In genomic region chr1:177645327-177645726, GRCm38 (mm10) we compare ENCODE assay signal across 22 mouse cellular contexts.
"Had no signal": no experiment of that assay in that cellular context is flagged by ENCODE, and none has a peak within 500 bp of the region (broad histone marks: within the 10 kb centered on the region; RNA-seq: fewer than 3 reads in every experiment).

No protein-coding gene starts in this region.

- H3K36me3 ChIP-seq: limb, embryonic 12.5 days; limb, embryonic 15.5 days; liver, embryonic 15.5 days; lung, embryonic 15.5 days; midbrain, embryonic 10.5 days; midbrain, embryonic 13.5 days; neural tube, embryonic 12.5 days; neural tube, embryonic 15.5 days had no signal

- ATAC-seq: intestine, embryonic 16.5 days had no signal

- H3K27ac ChIP-seq: limb, embryonic 12.5 days; limb, embryonic 15.5 days; liver, embryonic 15.5 days; lung, embryonic 15.5 days; midbrain, embryonic 13.5 days; neural tube, embryonic 12.5 days; neural tube, embryonic 15.5 days; stomach, postnatal 0 days had no signal

- H3K4me1 ChIP-seq: liver, embryonic 15.5 days; megakaryocyte, embryonic 14.5 days had no signal

- H3K9me3 ChIP-seq: limb, embryonic 12.5 days; limb, embryonic 15.5 days; liver, embryonic 15.5 days; lung, embryonic 15.5 days; megakaryocyte, embryonic 14.5 days; midbrain, embryonic 10.5 days; midbrain, embryonic 13.5 days; neural tube, embryonic 12.5 days; neural tube, embryonic 15.5 days had no signal

- H3K4me3 ChIP-seq: limb, embryonic 12.5 days; limb, embryonic 15.5 days; liver, embryonic 15.5 days; lung, embryonic 15.5 days; megakaryocyte, embryonic 14.5 days; midbrain, embryonic 10.5 days; midbrain, embryonic 13.5 days; neural tube, embryonic 12.5 days; neural tube, embryonic 15.5 days had no signal

- H3K27me3 ChIP-seq: limb, embryonic 12.5 days; limb, embryonic 15.5 days; liver, embryonic 15.5 days; lung, embryonic 15.5 days; midbrain, embryonic 13.5 days; neural tube, embryonic 12.5 days; neural tube, embryonic 15.5 days had no signal

- DNase-seq: kidney, adult 18-20 months; kidney, postnatal 14 days; kidney, postnatal 4 days; left cerebral cortex, postnatal 4 days; lung, adult 18-20 months; lung, postnatal 10 days; lung, postnatal 36 days; thymus, adult 2 months; thymus, postnatal 14 days; thymus, postnatal 4 days had no signal

- H3K4me2 ChIP-seq: limb, embryonic 12.5 days; limb, embryonic 15.5 days; liver, embryonic 11.5 days; liver, embryonic 15.5 days; lung, embryonic 15.5 days; midbrain, embryonic 13.5 days; neural tube, embryonic 12.5 days; neural tube, embryonic 15.5 days had no signal

- H3K9ac ChIP-seq: limb, embryonic 12.5 days; limb, embryonic 15.5 days; liver, embryonic 15.5 days; lung, embryonic 15.5 days; midbrain, embryonic 13.5 days; neural tube, embryonic 12.5 days; neural tube, embryonic 15.5 days had no signal
